Mouse (Mus musculus): ENCODE measurements around the gene Zfp846.

- TF ChIP-seq CTCF (IDR thresholded peaks at IDR 0.05 in 2 of 3, conservative IDR thresholded peaks at IDR 0.05 in 1 of 3; ENCODE audit: control insufficient read depth in 1 of 3, insufficient read depth in 1 of 3, low read depth in 2 of 3, low read length in 3 of 3, poor library complexity in 1 of 3, severe bottlenecking in 1 of 3) (no peak), ZKSCAN1 (IDR thresholded peaks at IDR 0.05; ENCODE audit: low read depth, low read length) (no peak), GATA1 (IDR thresholded peaks at IDR 0.05; ENCODE audit: low read depth, low read length) (peak; percentile 9; the same call in 1 of the 2 replicates), SIN3A (IDR thresholded peaks at IDR 0.05; ENCODE audit: low read length) (no peak)
Observed at GRCm38 (mm10) chr9:20644360-20645081, 63.4 kb downstream of the Zfp846 start, which contains the start of gene Fbxl12.
